Mouse (Mus musculus) myocyte (in vitro differentiated cells): ENCODE data around the gene Caap1.
A peak's percentile ranks its signal among the peaks of the same experiment; 100 is the strongest.

Source experiments
- MAX ChIP-seq: IDR thresholded peaks from one replicate; pipeline ENCODE4 v1.6.1; 2011; ENCODE audit warnings: low read depth, mild to moderate bottlenecking, control low read depth
- POLR2A ChIP-seq: IDR thresholded peaks from one replicate; pipeline ENCODE4 v1.6.1; 2011; ENCODE audit warnings: low read depth, mild to moderate bottlenecking, control low read depth, moderate library complexity; ENCODE audit not compliant: insufficient read length
- POLR2AphosphoS2 ChIP-seq: IDR thresholded peaks from one replicate; pipeline ENCODE4 v1.6.1; 2011; ENCODE audit warnings: low read depth, control low read depth; ENCODE audit not compliant: insufficient read length
- USF1 ChIP-seq: IDR thresholded peaks from one replicate; pipeline ENCODE4 v1.6.1; 2011; ENCODE audit warnings: low read depth, mild to moderate bottlenecking, control low read depth, moderate library complexity

- no peak for TF ChIP-seq USF1
- no peak for TF ChIP-seq MAX
- TF ChIP-seq POLR2AphosphoS2: peak; percentile 94
- peak; percentile 93 for TF ChIP-seq POLR2A
These were observed at the start of gene Caap1, which contains the start of gene Gm10306 for GRCm38 (mm10) chr4:94556265-94557054.
